Mouse (Mus musculus): ENCODE results near the gene Nle1. TPM values are rescaled to one million over a fixed set of nuclear protein-coding genes. Genes with fewer than 3 reads are reported as not detected.

Nle1 gene
- polyA plus RNA-seq, 1 experiment from 2014 or later, result 13.6 TPM

GRCm38 (mm10) chr11:82867956-82868355 is 40.3 kb downstream of the Nle1 start:
- no peaks in the 10 kb centered on the region for H3K36me3 ChIP-seq (replicated peaks)
- WGBS (ENCODE audit: insufficient replicate concordance), result 36% methylated on average over 5 of the region's 5 CpGs
- peak overlapping the region; percentile 68 for H3K4me2 ChIP-seq
- peak overlapping the region; percentile 14; the same call in 1 of the 2 replicates for H3K4me3 ChIP-seq (replicated peaks)
- H3K9me3 ChIP-seq (replicated peaks), result no peaks in the 10 kb centered on the region
- H3K27ac ChIP-seq (replicated peaks), result peak overlapping the region; percentile 58
- H3K27me3 ChIP-seq, result no peaks in the 10 kb centered on the region
- H3K9ac ChIP-seq, result peak overlapping the region; percentile 19; the same call in 1 of the 2 replicates
- peaks cover 68% of the 10 kb centered on the region for H3K4me1 ChIP-seq (replicated peaks)
- no peak for ATAC-seq (ENCODE audit: insufficient read depth)

- Histone ChIP-seq H3K27ac (replicated peaks) (peak overlapping the region; percentile 64), H3K9ac (peak overlapping the region; percentile 36), H3K27me3 (no peaks in the 10 kb centered on the region), H3K9me3 (replicated peaks) (no peaks in the 10 kb centered on the region), H3K4me1 (replicated peaks) (peaks cover 77% of the 10 kb centered on the region), H3K36me3 (replicated peaks) (no peaks in the 10 kb centered on the region), H3K4me3 (replicated peaks) (peak overlapping the region; percentile 14; the same call in 1 of the 2 replicates), H3K4me2 (peak overlapping the region; percentile 68)
- no peak for ATAC-seq (ENCODE audit: insufficient read depth)
- 26% methylated on average over 7 of the region's 7 CpGs for WGBS (ENCODE audit: insufficient replicate concordance)
Observed at GRCm38 (mm10) chr11:82866850-82867564, 41.2 kb downstream of the Nle1 start.

GRCm38 (mm10) chr11:82865957-82866356 is 42.3 kb downstream of the Nle1 start:
- H3K9me3 ChIP-seq (replicated peaks), result no peaks in the 10 kb centered on the region
- peaks cover 81% of the 10 kb centered on the region for H3K4me1 ChIP-seq (replicated peaks)
- H3K4me2 ChIP-seq, result peak overlapping the region; percentile 54
- 68% methylated on average over 10 of the region's 10 CpGs for WGBS (ENCODE audit: insufficient replicate concordance)
- H3K9ac ChIP-seq, result 0 out of 2 replicates have a peak overlapping the region, but pooled peaks have one; percentile 36
- H3K36me3 ChIP-seq (replicated peaks), result peaks cover 2% of the 10 kb centered on the region; the same call in 1 of the 2 replicates
- ATAC-seq (ENCODE audit: insufficient read depth), result no peak
- H3K27me3 ChIP-seq, result no peaks in the 10 kb centered on the region
- H3K4me3 ChIP-seq (replicated peaks), result no peak overlapping the region
- H3K27ac ChIP-seq (replicated peaks), result peak overlapping the region; percentile 64; the same call in 1 of the 2 replicates

- Histone ChIP-seq H3K9ac (no peak overlapping the region), H3K4me2 (peak overlapping the region; percentile 11; the same call in 1 of the 2 replicates), H3K36me3 (replicated peaks) (peaks cover 12% of the 10 kb centered on the region), H3K27ac (replicated peaks) (peak overlapping the region; percentile 78), H3K4me3 (replicated peaks) (no peak overlapping the region), H3K27me3 (no peaks in the 10 kb centered on the region), H3K4me1 (replicated peaks) (peaks cover 78% of the 10 kb centered on the region), H3K9me3 (replicated peaks) (no peaks in the 10 kb centered on the region)
- WGBS (ENCODE audit: insufficient replicate concordance), result 38% methylated on average over 4 of the region's 4 CpGs
- peak; percentile 51 for ATAC-seq (ENCODE audit: insufficient read depth)
Observed at GRCm38 (mm10) chr11:82863488-82863931, 44.7 kb downstream of the Nle1 start.

- peaks cover 12% of the 10 kb centered on the region for H3K36me3 ChIP-seq (replicated peaks)
- H3K4me2 ChIP-seq, result peak overlapping the region; percentile 38
- H3K4me1 ChIP-seq (replicated peaks), result peaks cover 76% of the 10 kb centered on the region
- H3K9ac ChIP-seq, result no peak overlapping the region
- no peak for ATAC-seq (ENCODE audit: insufficient read depth)
- no peak overlapping the region for H3K4me3 ChIP-seq (replicated peaks)
- no peaks in the 10 kb centered on the region for H3K27me3 ChIP-seq
- 77% methylated on average over 2 of the region's 2 CpGs for WGBS (ENCODE audit: insufficient replicate concordance)
- no peaks in the 10 kb centered on the region for H3K9me3 ChIP-seq (replicated peaks)
- H3K27ac ChIP-seq (replicated peaks), result peak overlapping the region; percentile 78
Observed at GRCm38 (mm10) chr11:82863059-82863458, 45.2 kb downstream of the Nle1 start.

- 26% methylated on average over 9 of the region's 9 CpGs for WGBS (ENCODE audit: insufficient replicate concordance)
- H3K4me3 ChIP-seq (replicated peaks), result no peak overlapping the region
- H3K9me3 ChIP-seq (replicated peaks), result no peaks in the 10 kb centered on the region
- peaks cover 12% of the 10 kb centered on the region for H3K36me3 ChIP-seq (replicated peaks)
- H3K4me2 ChIP-seq, result peak overlapping the region; percentile 38
- H3K27me3 ChIP-seq, result no peaks in the 10 kb centered on the region
- H3K4me1 ChIP-seq (replicated peaks), result peaks cover 75% of the 10 kb centered on the region
- H3K9ac ChIP-seq, result 0 out of 2 replicates have a peak overlapping the region, but pooled peaks have one; percentile 15
- H3K27ac ChIP-seq (replicated peaks), result peak overlapping the region; percentile 78
- ATAC-seq (ENCODE audit: insufficient read depth), result peak; percentile 50; the same call in 1 of the 2 replicates
Observed at GRCm38 (mm10) chr11:82862638-82863037, 45.6 kb downstream of the Nle1 start.

- ATAC-seq (ENCODE audit: insufficient read depth), result no peak
- Histone ChIP-seq H3K4me2 (no peak overlapping the region), H3K9ac (no peak overlapping the region), H3K4me1 (replicated peaks) (peaks cover 76% of the 10 kb centered on the region), H3K36me3 (replicated peaks) (peaks cover 16% of the 10 kb centered on the region), H3K27ac (replicated peaks) (peak overlapping the region; percentile 78; the same call in 1 of the 2 replicates), H3K9me3 (replicated peaks) (no peaks in the 10 kb centered on the region), H3K4me3 (replicated peaks) (no peak overlapping the region), H3K27me3 (no peaks in the 10 kb centered on the region)
- WGBS (ENCODE audit: insufficient replicate concordance), result 78% methylated on average over 8 of the region's 8 CpGs
Observed at GRCm38 (mm10) chr11:82861558-82861957, 46.7 kb downstream of the Nle1 start.

- ATAC-seq (ENCODE audit: insufficient read depth), result no peak
- 82% methylated on average over 6 of the region's 6 CpGs for WGBS (ENCODE audit: insufficient replicate concordance)
- Histone ChIP-seq H3K4me1 (replicated peaks) (peaks cover 76% of the 10 kb centered on the region), H3K9ac (no peak overlapping the region), H3K9me3 (replicated peaks) (no peaks in the 10 kb centered on the region), H3K27ac (replicated peaks) (no peak overlapping the region), H3K36me3 (replicated peaks) (peaks cover 16% of the 10 kb centered on the region), H3K4me2 (no peak overlapping the region), H3K4me3 (replicated peaks) (no peak overlapping the region), H3K27me3 (no peaks in the 10 kb centered on the region)
Observed at GRCm38 (mm10) chr11:82860759-82861158, 47.5 kb downstream of the Nle1 start.

- peaks cover 24% of the 10 kb centered on the region for H3K36me3 ChIP-seq (replicated peaks)
- H3K27me3 ChIP-seq, result no peaks in the 10 kb centered on the region
- H3K9ac ChIP-seq, result no peak overlapping the region
- no peak overlapping the region for H3K4me2 ChIP-seq
- 68% methylated on average over 13 of the region's 13 CpGs for WGBS (ENCODE audit: insufficient replicate concordance)
- H3K9me3 ChIP-seq (replicated peaks), result no peaks in the 10 kb centered on the region
- ATAC-seq (ENCODE audit: insufficient read depth), result no peak
- H3K4me3 ChIP-seq (replicated peaks), result no peak overlapping the region
- peak overlapping the region; percentile 77 for H3K27ac ChIP-seq (replicated peaks)
- peaks cover 79% of the 10 kb centered on the region for H3K4me1 ChIP-seq (replicated peaks)
Observed at GRCm38 (mm10) chr11:82857307-82857848, 50.8 kb downstream of the Nle1 start.

- Histone ChIP-seq H3K27ac (replicated peaks) (peak overlapping the region; percentile 77), H3K9ac (no peak overlapping the region), H3K4me1 (replicated peaks) (peaks cover 79% of the 10 kb centered on the region), H3K27me3 (no peaks in the 10 kb centered on the region), H3K4me3 (replicated peaks) (no peak overlapping the region), H3K36me3 (replicated peaks) (peaks cover 22% of the 10 kb centered on the region), H3K9me3 (replicated peaks) (no peaks in the 10 kb centered on the region), H3K4me2 (no peak overlapping the region)
- no peak for ATAC-seq (ENCODE audit: insufficient read depth)
- 83% methylated on average over 10 of the region's 10 CpGs for WGBS (ENCODE audit: insufficient replicate concordance)
Observed at GRCm38 (mm10) chr11:82856032-82856431, 52.2 kb downstream of the Nle1 start.

GRCm38 (mm10) chr11:82855327-82855973 is 52.8 kb downstream of the Nle1 start:
- H3K4me1 ChIP-seq (replicated peaks), result peaks cover 80% of the 10 kb centered on the region
- H3K4me2 ChIP-seq, result peak overlapping the region; percentile 53

More at GRCm38 (mm10) chr11:82855327-82855973, 52.8 kb downstream of the Nle1 start:
- Histone ChIP-seq H3K4me3 (replicated peaks) (peak overlapping the region; percentile 25), H3K27me3 (no peaks in the 10 kb centered on the region), H3K36me3 (replicated peaks) (peaks cover 17% of the 10 kb centered on the region), H3K9me3 (replicated peaks) (no peaks in the 10 kb centered on the region), H3K9ac (peak overlapping the region; percentile 37; the same call in 1 of the 2 replicates), H3K27ac (replicated peaks) (peak overlapping the region; percentile 77)
- WGBS (ENCODE audit: insufficient replicate concordance), result 55% methylated on average over 9 of the region's 9 CpGs
- peak; percentile 97 for ATAC-seq (ENCODE audit: insufficient read depth)
